In genomic region chr4:103620590-103621155, GRCm38 (mm10) we compare ENCODE assay signal across 12 mouse cellular contexts. TPM values are rescaled to one million over a fixed set of nuclear protein-coding genes. Genes with fewer than 3 reads are reported as not detected.
A peak's percentile ranks its signal among the peaks of the same experiment; 100 is the strongest.
DNase-seq lines count a peak whose midpoint lies in the region; ATAC-seq and TF ChIP-seq lines count a peak whose summit lies in the region.
"Had no signal": no experiment of that assay in that cellular context is flagged by ENCODE, and none has a peak within 500 bp of the region (broad histone marks: within the 10 kb centered on the region; RNA-seq: fewer than 3 reads in every experiment).

No protein-coding gene starts in this region.

- H3K4me1 ChIP-seq in heart, adult 2 months (ENCODE audit: control insufficient read depth, insufficient read depth, low read length), result no peaks in the 10 kb centered on the region
- H3K4me1 ChIP-seq in neural tube, embryonic 11.5 days (ENCODE audit: control insufficient read depth, insufficient read depth, low read length), result peaks cover 5% of the 10 kb centered on the region; the same call in 1 of the 2 replicates
- H3K4me1 ChIP-seq in limb, embryonic 12.5 days (replicated peaks), result peaks cover 12% of the 10 kb centered on the region; the same call in 1 of the 2 replicates
- H3K4me1 ChIP-seq in stomach, embryonic 15.5 days, result no peaks in the 10 kb centered on the region
- H3K4me1 ChIP-seq in lung, adult 2 months (ENCODE audit: control insufficient read depth, insufficient read depth, low read length), result no peaks in the 10 kb centered on the region; the same call in 1 of the 2 replicates

- no peak overlapping the region for H3K27ac ChIP-seq in heart, adult 2 months
- H3K27ac ChIP-seq in neural tube, embryonic 11.5 days (ENCODE audit: low read depth, low read length), result no peak overlapping the region
- H3K27ac ChIP-seq in limb, embryonic 12.5 days, result no peak overlapping the region
- no peak overlapping the region for H3K27ac ChIP-seq in stomach, embryonic 15.5 days
- H3K27ac ChIP-seq in gastrocnemius, adult 2 months, result no peak overlapping the region
- H3K27ac ChIP-seq: liver, embryonic 14.5 days had no signal

- no peaks in the 10 kb centered on the region for H3K9me3 ChIP-seq in neural tube, embryonic 11.5 days (ENCODE audit: control insufficient read depth, low read length)
- no peaks in the 10 kb centered on the region for H3K9me3 ChIP-seq in limb, embryonic 12.5 days
- H3K9me3 ChIP-seq in stomach, embryonic 15.5 days, result no peaks in the 10 kb centered on the region

- no peak for TF ChIP-seq CTCF in heart, adult 2 months (IDR thresholded peaks at IDR 0.05)
- TF ChIP-seq CTCF in gastrocnemius, adult 2 months (IDR thresholded peaks at IDR 0.05), result no peak
- TF ChIP-seq CTCF in lung, adult 2 months (IDR thresholded peaks at IDR 0.05; ENCODE audit: insufficient read depth, low read length), result no peak

- H3K27me3 ChIP-seq in heart, adult 2 months (ENCODE audit: control insufficient read depth, insufficient read depth, low read length), result no peaks in the 10 kb centered on the region
- peaks cover 33% of the 10 kb centered on the region for H3K27me3 ChIP-seq in neural tube, embryonic 11.5 days (ENCODE audit: control insufficient read depth, insufficient read depth, low read length)
- peaks cover 67% of the 10 kb centered on the region for H3K27me3 ChIP-seq in limb, embryonic 12.5 days
- peaks cover 40% of the 10 kb centered on the region for H3K27me3 ChIP-seq in stomach, embryonic 15.5 days (replicated peaks)

- no peaks in the 10 kb centered on the region for H3K79me2 ChIP-seq in heart, adult 2 months (replicated peaks; ENCODE audit: control insufficient read depth, insufficient read depth, low read length)

- H3K36me3 ChIP-seq in heart, adult 2 months (ENCODE audit: control insufficient read depth, insufficient read depth, low read length), result no peaks in the 10 kb centered on the region
- no peaks in the 10 kb centered on the region for H3K36me3 ChIP-seq in neural tube, embryonic 11.5 days (ENCODE audit: control insufficient read depth, insufficient read depth, low read length)
- no peaks in the 10 kb centered on the region for H3K36me3 ChIP-seq in limb, embryonic 12.5 days
- H3K36me3 ChIP-seq in stomach, embryonic 15.5 days, result no peaks in the 10 kb centered on the region

- H3K4me3 ChIP-seq in heart, adult 2 months, result no peak overlapping the region
- H3K4me3 ChIP-seq in neural tube, embryonic 11.5 days (ENCODE audit: low read depth, low read length), result peak overlapping the region; percentile 33
- H3K4me3 ChIP-seq in limb, embryonic 12.5 days (replicated peaks), result peak overlapping the region; percentile 42
- no peak overlapping the region for H3K4me3 ChIP-seq in stomach, embryonic 15.5 days (replicated peaks)
- H3K4me3 ChIP-seq in gastrocnemius, adult 2 months, result no peak overlapping the region
- no peak overlapping the region for H3K4me3 ChIP-seq in lung, adult 2 months (replicated peaks; ENCODE audit: extremely low read depth, low read depth, low read length)

- H3K9ac ChIP-seq in heart, adult 2 months (ENCODE audit: low read depth, low read length), result no peak overlapping the region
- no peak overlapping the region for H3K9ac ChIP-seq in neural tube, embryonic 11.5 days (ENCODE audit: low read length)
- H3K9ac ChIP-seq in limb, embryonic 12.5 days (replicated peaks), result no peak overlapping the region
- no peak overlapping the region for H3K9ac ChIP-seq in stomach, embryonic 15.5 days
- H3K9ac ChIP-seq: liver, embryonic 14.5 days had no signal

- peak overlapping the region; percentile 50 for H3K4me2 ChIP-seq in neural tube, embryonic 11.5 days (ENCODE audit: low read depth)
- peak overlapping the region; percentile 65 for H3K4me2 ChIP-seq in limb, embryonic 12.5 days
- peak overlapping the region; percentile 54; the same call in 1 of the 2 replicates for H3K4me2 ChIP-seq in stomach, embryonic 15.5 days

- no peak for ATAC-seq in neural tube, embryonic 11.5 days (ENCODE audit: insufficient read depth, low FRiP score, low TSS enrichment)
- ATAC-seq in limb, embryonic 12.5 days (ENCODE audit: insufficient number of reproducible peaks, insufficient read depth, low FRiP score, low TSS enrichment, low read depth), result no peak
- no peak for ATAC-seq in stomach, embryonic 15.5 days (ENCODE audit: insufficient read depth, low FRiP score, low read depth)
- ATAC-seq: Patski had no signal

- WGBS in heart, adult 2 months, result 25% methylated on average over 18 of the region's 18 CpGs
- WGBS in neural tube, embryonic 11.5 days, result 11% methylated on average over 18 of the region's 18 CpGs
- WGBS in limb, embryonic 12.5 days, result 18% methylated on average over 17 of the region's 18 CpGs
- WGBS in stomach, embryonic 15.5 days, result 14% methylated on average over 18 of the region's 18 CpGs
- 20% methylated on average over 18 of the region's 18 CpGs for WGBS in lung, adult 2 months

- no peak for TF ChIP-seq POLR2A in heart, adult 2 months (IDR thresholded peaks at IDR 0.05; ENCODE audit: insufficient read depth, low read depth, low read length)
- no peak for TF ChIP-seq POLR2A in lung, adult 2 months (IDR thresholded peaks at IDR 0.05; ENCODE audit: borderline replicate concordance, extremely low read depth, low read depth, low read length)

- peak; percentile 42 for DNase-seq in heart, adult 11 months
- no peak for DNase-seq in heart, adult 2 months
- DNase-seq in neural tube, embryonic 11.5 days (ENCODE audit: low spot score), result no peak
- DNase-seq in neural tube, embryonic 10.5 days (ENCODE audit: extremely low spot score, low spot score), result no peak
- DNase-seq in gastrocnemius, adult 2 months, result no peak
- DNase-seq in lung, adult 2 months, result no peak

- TF ChIP-seq EP300 in heart, adult 2 months (IDR thresholded peaks at IDR 0.05; ENCODE audit: insufficient read depth, low read depth, low read length), result no peak

- intact Hi-C loops in heart, adult 2 months (cut with DNase I), result no loop called here
- intact Hi-C loops in gastrocnemius, adult 2 months (cut with DNase I), result no loop called here

RNA-seq across cellular contexts. Expression of gene Dab1, which starts 1.5 kb away (rescaled TPM):
- total RNA-seq in heart, adult 2 months (2021), result under 1 TPM in 1 of 2 experiments, not detected in 1; 0.21 TPM
- not detected in 2 replicates for polyA plus RNA-seq in heart, adult 2 months (2012; rRNA removed)
- polyA plus RNA-seq in neural tube, embryonic 11.5 days (2014; fragmentation: Nextera tagmentation; extraction: Ambion mirVana), result 30.3 and 36.4 TPM in 2 replicates
- 22.7 and 23.8 TPM in 2 replicates for polyA plus RNA-seq in limb, embryonic 12.5 days (2016; fragmentation: Nextera tagmentation; extraction: Ambion mirVana)
- polyA plus RNA-seq in stomach, embryonic 15.5 days (2015; fragmentation: Nextera tagmentation; extraction: Ambion mirVana), result 11.2 and 17.0 TPM in 2 replicates
- total RNA-seq in gastrocnemius, adult 2 months (2021), result under 1 TPM; 0.05 to 0.25 TPM
- polyA plus RNA-seq in lung, adult 2 months (2012; rRNA removed), result 0.28 and 0.36 TPM in 2 replicates
- total RNA-seq: hematopoietic stem cell, adult 5-6 weeks; neutrophil, adult 5-6 weeks had no signal

Comparison
In these comparisons a context has a peak if more than half of its experiments do, and no peak if none do; other contexts are left out.
1. H3K4me3 ChIP-seq: peak in neural tube, embryonic 11.5 days (single experiment) and limb, embryonic 12.5 days (single experiment); none in heart, adult 2 months (single experiment), stomach, embryonic 15.5 days (single experiment), gastrocnemius, adult 2 months (single experiment) and lung, adult 2 months (single experiment).
2. Peak in every context shown above with its lines, with median percentiles within 50 percentile points of each other: H3K4me2 ChIP-seq.